Mouse (Mus musculus) midbrain, embryonic 16.5 days (tissue): ENCODE measurements around the gene Olfr59. TPM values are rescaled to one million over a fixed set of nuclear protein-coding genes. Genes with fewer than 3 reads are reported as not detected.

Source experiments
- ATAC-seq: fragments of 200-750 bp; cut with Nextera tagmentation; 2 replicates; pipeline ENCODE4 v1.8.0; 2017; ENCODE audit warnings: moderate TSS enrichment
- H3K27ac ChIP-seq: fragments of 300-500 bp; sonication (generic); 2 replicates; pipeline ENCODE4 v1.5.1; 2014; ENCODE audit warnings: mild to moderate bottlenecking, low read length, mixed read lengths
- H3K27me3 ChIP-seq: fragments of 300-500 bp; sonication (generic); 2 replicates; pipeline ENCODE4 v1.6.1; 2014; ENCODE audit warnings: low read depth, low read length, mixed read lengths; ENCODE audit not compliant: control insufficient read depth, insufficient read depth
- H3K36me3 ChIP-seq: fragments of 300-500 bp; sonication (generic); 2 replicates; pipeline ENCODE4 v1.6.1; 2014; ENCODE audit warnings: mild to moderate bottlenecking, low read length, moderate library complexity, mixed read lengths; ENCODE audit not compliant: control insufficient read depth, insufficient read depth
- H3K4me1 ChIP-seq: fragments of 300-500 bp; sonication (generic); 2 replicates; pipeline ENCODE4 v1.6.1; 2014; ENCODE audit warnings: mild to moderate bottlenecking, low read length, mixed read lengths; ENCODE audit not compliant: control insufficient read depth, insufficient read depth
- H3K4me2 ChIP-seq: fragments of 300-500 bp; sonication (generic); 2 replicates; pipeline ENCODE4 v1.6.1; 2014; ENCODE audit warnings: mild to moderate bottlenecking, low read length, mixed read lengths
- H3K4me3 ChIP-seq: fragments of 300-500 bp; sonication (generic); 2 replicates; pipeline ENCODE4 v1.5.1; 2014; ENCODE audit warnings: low read depth, mild to moderate bottlenecking, low read length, moderate library complexity, mixed read lengths
- H3K9ac ChIP-seq: fragments of 300-500 bp; sonication (generic); 2 replicates; pipeline ENCODE4 v1.6.1; 2014; ENCODE audit warnings: low read depth, low read length, mixed read lengths
- H3K9me3 ChIP-seq: fragments of 300-500 bp; sonication (generic); replicated peaks from 2 replicates; pipeline ENCODE4 v1.6.1; 2014; ENCODE audit warnings: mild to moderate bottlenecking, low read length, mixed read lengths; ENCODE audit not compliant: control insufficient read depth, poor library complexity, severe bottlenecking
- WGBS: fragments of 180-500 bp; shearing (Covaris S2); extraction: QIAGEN DNeasy Blood & Tissue Kit; methylation state at CpG from one replicate; pipeline ENCODE4 v1.1.7; 2014; 5-methylcytosine and 5-hydroxymethylcytosine counted together
- polyA plus RNA-seq: library from polyadenylated mRNA; unstranded; fragments of >200 nt; fragmentation: Nextera tagmentation; extraction: Ambion mirVana; gene quantifications from 2 replicates; pipeline ENCODE4 v1.2.1, GENCODE M21; 2015

The Olfr59 gene
- polyA plus RNA-seq: not detected in 2 replicates

DNA sequence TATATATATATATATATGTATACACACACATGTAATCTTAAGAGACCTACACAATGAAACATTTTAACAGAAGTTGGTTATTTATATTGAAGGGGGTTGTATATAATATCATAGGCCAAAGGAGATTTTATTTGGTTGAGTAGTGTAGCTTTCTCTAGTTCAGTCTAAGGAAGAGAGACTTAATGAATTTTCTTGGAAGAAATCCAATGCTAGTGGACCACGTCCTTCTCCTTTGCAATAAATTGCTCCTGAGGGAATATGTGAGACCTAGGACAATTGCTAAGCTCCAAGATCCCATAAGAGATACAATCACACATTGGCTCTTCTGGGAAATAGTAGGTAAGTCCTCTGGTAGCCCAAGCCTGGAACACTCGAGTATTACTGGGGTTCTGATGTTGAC, at the start of gene Olfr59:
Gene Olfr59 (plus strand): TSS at position 301 of the 400 bp plus-strand sequence.
- 54% methylated on average over 2 of the region's 2 CpGs for WGBS
- no peak within 1 kb of the TSS for H3K4me3 ChIP-seq
- ATAC-seq: no peak

GRCm38 (mm10) chr11:74241201-74241600, 42.3 kb upstream of the Olfr59 start:
- H3K27me3 ChIP-seq: no peaks in the 10 kb centered on the region
- no peak overlapping the region for H3K4me2 ChIP-seq
- peaks cover 2% of the 10 kb centered on the region; the same call in 1 of the 2 replicates for H3K9me3 ChIP-seq
- H3K27ac ChIP-seq: no peak overlapping the region
- 84% methylated on average over 3 of the region's 3 CpGs for WGBS
- no peaks in the 10 kb centered on the region for H3K36me3 ChIP-seq
- no peak for ATAC-seq
- H3K9ac ChIP-seq: no peak overlapping the region
- H3K4me3 ChIP-seq: no peak overlapping the region
- no peaks in the 10 kb centered on the region for H3K4me1 ChIP-seq

More for the DNA sequence above, at the start of gene Olfr59:
- Histone ChIP-seq H3K27ac (no peak within 1 kb of the TSS), H3K9me3 (no peaks in the 10 kb centered on the region; the same call in 1 of the 2 replicates), H3K27me3 (no peaks in the 10 kb centered on the region), H3K4me2 (no peak within 1 kb of the TSS), H3K4me1 (no peaks in the 10 kb centered on the region), H3K9ac (no peak within 1 kb of the TSS), H3K36me3 (no peaks in the 10 kb centered on the region)

GRCm38 (mm10) chr11:74259508-74259907, 24.0 kb upstream of the Olfr59 start, which contains the start of gene Olfr406:
Olfr406 (plus strand) TSS chr11:74259808.
- ATAC-seq: no peak

GRCm38 (mm10) chr11:74287256-74287655, 3.7 kb downstream of the Olfr59 start:
- ATAC-seq: no peak
- Histone ChIP-seq H3K4me3 (no peak overlapping the region), H3K9ac (no peak overlapping the region), H3K4me1 (no peaks in the 10 kb centered on the region), H3K9me3 (no peaks in the 10 kb centered on the region), H3K4me2 (no peak overlapping the region), H3K36me3 (no peaks in the 10 kb centered on the region), H3K27ac (no peak overlapping the region), H3K27me3 (no peaks in the 10 kb centered on the region)
- WGBS: 77% methylated on average over 2 of the region's 2 CpGs

More at GRCm38 (mm10) chr11:74259508-74259907, 24.0 kb upstream of the Olfr59 start, which contains the start of gene Olfr406:
- Histone ChIP-seq H3K27ac (no peak within 1 kb of the TSS), H3K4me1 (no peaks in the 10 kb centered on the region), H3K9ac (no peak within 1 kb of the TSS), H3K9me3 (no peaks in the 10 kb centered on the region; the same call in 1 of the 2 replicates), H3K27me3 (no peaks in the 10 kb centered on the region), H3K4me3 (no peak within 1 kb of the TSS), H3K36me3 (no peaks in the 10 kb centered on the region), H3K4me2 (no peak within 1 kb of the TSS)
- WGBS: 49% methylated on average over 2 of the region's 2 CpGs

GRCm38 (mm10) chr11:74326044-74326443, 42.5 kb downstream of the Olfr59 start:
- Histone ChIP-seq H3K4me2 (no peak overlapping the region), H3K4me3 (no peak overlapping the region), H3K9ac (no peak overlapping the region), H3K36me3 (no peaks in the 10 kb centered on the region), H3K4me1 (no peaks in the 10 kb centered on the region), H3K27me3 (no peaks in the 10 kb centered on the region), H3K27ac (no peak overlapping the region), H3K9me3 (no peaks in the 10 kb centered on the region)
- ATAC-seq: no peak
- 82% methylated on average over 2 of the region's 2 CpGs for WGBS

- ATAC-seq: no peak
- H3K9me3 ChIP-seq: no peaks in the 10 kb centered on the region
- H3K4me3 ChIP-seq: no peak overlapping the region
- H3K27me3 ChIP-seq: no peaks in the 10 kb centered on the region
- H3K9ac ChIP-seq: no peak overlapping the region
- no peak overlapping the region for H3K4me2 ChIP-seq
- no peaks in the 10 kb centered on the region for H3K36me3 ChIP-seq
- H3K4me1 ChIP-seq: no peaks in the 10 kb centered on the region
- H3K27ac ChIP-seq: no peak overlapping the region
Observed at GRCm38 (mm10) chr11:74328781-74329180, 45.2 kb downstream of the Olfr59 start.

DNA sequence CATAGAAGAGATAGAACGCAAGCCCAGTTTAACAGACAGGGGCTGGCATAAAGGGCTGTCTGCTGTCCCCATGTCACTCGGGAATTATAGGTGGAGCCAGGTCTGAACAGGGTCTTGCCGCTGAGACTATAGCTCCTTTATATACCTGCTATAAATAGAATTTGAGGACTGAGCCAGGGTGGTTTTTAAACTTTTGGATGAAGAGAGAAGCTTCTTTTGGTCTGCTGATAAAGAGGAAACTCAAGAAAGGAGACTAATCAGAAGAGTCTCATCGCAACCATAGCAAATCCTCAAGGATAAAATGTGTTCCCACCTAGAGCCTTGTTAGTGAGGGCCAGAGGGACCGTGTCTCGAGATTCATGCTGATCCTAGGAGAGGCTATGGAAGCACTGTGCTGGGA, 54.4 kb downstream of the Olfr59 start, which contains the start of gene Olfr410:
Gene Olfr410 (minus strand): TSS at position 101 of the 400 bp plus-strand sequence.
- no peaks in the 10 kb centered on the region for H3K9me3 ChIP-seq
- no peaks in the 10 kb centered on the region for H3K4me1 ChIP-seq
- H3K4me3 ChIP-seq: no peak within 1 kb of the TSS
- no peak within 1 kb of the TSS for H3K4me2 ChIP-seq
- no peaks in the 10 kb centered on the region for H3K27me3 ChIP-seq
- H3K9ac ChIP-seq: no peak within 1 kb of the TSS
- no peak for ATAC-seq
- H3K36me3 ChIP-seq: no peaks in the 10 kb centered on the region
- 87% methylated on average over 6 of the region's 6 CpGs for WGBS
- H3K27ac ChIP-seq: no peak within 1 kb of the TSS

Other genes with a start within 250 kb of the Olfr59 start
- not detected in 2 replicates for gene Olfr139, start 227.2 kb upstream of the Olfr59 start, polyA plus RNA-seq
- not detected in 2 replicates for gene Olfr399, start 227.1 kb upstream of the Olfr59 start, polyA plus RNA-seq
- gene Zfp616, start 213.8 kb upstream of the Olfr59 start, polyA plus RNA-seq: not detected in 2 replicates
- not detected in 2 replicates for gene Olfr401, start 170.0 kb upstream of the Olfr59 start, polyA plus RNA-seq
- gene Olfr402, start 130.2 kb upstream of the Olfr59 start, polyA plus RNA-seq: not detected in 2 replicates
- not detected in 2 replicates for gene Olfr403, start 97.5 kb upstream of the Olfr59 start, polyA plus RNA-seq
- gene Olfr43, start 72.4 kb upstream of the Olfr59 start, polyA plus RNA-seq: not detected in 2 replicates
- not detected in 2 replicates for gene Olfr406, start 23.9 kb upstream of the Olfr59 start, polyA plus RNA-seq
- not detected in 2 replicates for gene Olfr410, start 54.3 kb downstream of the Olfr59 start, polyA plus RNA-seq
- gene Olfr411, start 68.9 kb downstream of the Olfr59 start, polyA plus RNA-seq: not detected in 2 replicates
- not detected in 2 replicates for gene Olfr412, start 78.3 kb downstream of the Olfr59 start, polyA plus RNA-seq